Mouse (Mus musculus): ENCODE measurements at regions not wholly inside any gene's neighbourhood (a gene's known extent, or its start where the extent isn't known, plus 50 kb on each side); places are given as distances from the start of the nearest gene placed in this dataset.

GRCm38 (mm10) chr12:117439015-117439605 is 77.2 kb upstream of the Rapgef5 start:
- DNase-seq (ENCODE audit: low spot score) (no peak), ATAC-seq (ENCODE audit: extremely low read depth, insufficient number of reproducible peaks, low FRiP score, poor library complexity, severe bottlenecking) (no peak)
- Histone ChIP-seq H3K4me1 (ENCODE audit: insufficient read depth, low read depth, low read length) (no peaks in the 10 kb centered on the region), H3K4me3 (ENCODE audit: low read depth, low read length) (no peak overlapping the region), H3K9me3 (replicated peaks) (peaks cover 53% of the 10 kb centered on the region), H3K27me3 (ENCODE audit: insufficient read depth, low read length) (no peaks in the 10 kb centered on the region), H3K36me3 (replicated peaks) (no peaks in the 10 kb centered on the region)
- TF ChIP-seq GATA2 (IDR thresholded peaks at IDR 0.05; ENCODE audit: borderline replicate concordance, low read depth, low read length) (no peak), CTCF (IDR thresholded peaks at IDR 0.05; ENCODE audit: low read depth, low read length) (no peak), GATA1 (IDR thresholded peaks at IDR 0.05; ENCODE audit: borderline replicate concordance, low read length) (no peak), TAL1 (conservative IDR thresholded peaks at IDR 0.05; ENCODE audit: low read depth, low read length) (no peak), POLR2AphosphoS5 (IDR thresholded peaks at IDR 0.05; ENCODE audit: insufficient replicate concordance, low read depth, low read length) (no peak)

DNA sequence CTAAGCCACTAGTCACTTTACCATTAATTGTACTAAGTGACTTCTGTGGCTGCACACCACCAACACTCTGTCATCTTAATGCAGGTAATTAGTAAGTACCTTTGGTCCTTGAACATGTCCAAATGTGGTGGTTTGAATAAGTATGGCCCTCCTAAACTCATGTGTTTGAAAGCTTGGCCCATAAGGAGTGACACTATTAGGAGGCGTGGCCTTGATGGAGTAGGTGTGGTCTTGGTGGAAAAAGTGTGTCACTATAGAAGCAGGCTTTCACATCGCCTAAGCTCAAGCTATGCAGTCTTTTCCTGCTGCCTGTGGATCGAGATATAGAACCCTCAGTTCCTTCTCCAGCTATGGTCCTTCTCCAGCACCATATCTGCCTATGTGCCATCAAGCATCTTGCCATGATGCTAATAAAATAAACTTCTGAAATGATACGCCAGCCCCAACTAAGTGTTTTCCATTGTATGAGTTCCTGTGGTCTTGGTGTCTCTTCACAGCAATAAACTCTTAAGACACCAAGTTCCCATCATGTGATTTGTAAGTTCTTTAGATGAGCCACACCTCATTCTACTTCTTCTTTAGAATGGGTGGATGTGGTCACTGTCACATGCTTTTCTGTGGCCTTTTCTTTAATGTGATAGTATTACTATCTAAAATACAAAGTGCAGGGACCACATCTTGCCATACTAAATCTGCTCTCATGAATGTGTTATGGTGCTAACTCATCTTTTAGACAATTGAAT is 71.9 kb upstream of the Rapgef5 start:
- TF ChIP-seq GATA1 (IDR thresholded peaks at IDR 0.05; ENCODE audit: borderline replicate concordance, low read length) (no peak), TAL1 (conservative IDR thresholded peaks at IDR 0.05; ENCODE audit: low read depth, low read length) (no peak), GATA2 (IDR thresholded peaks at IDR 0.05; ENCODE audit: borderline replicate concordance, low read depth, low read length) (no peak), POLR2AphosphoS5 (IDR thresholded peaks at IDR 0.05; ENCODE audit: insufficient replicate concordance, low read depth, low read length) (no peak), CTCF (IDR thresholded peaks at IDR 0.05; ENCODE audit: low read depth, low read length) (no peak)
- Histone ChIP-seq H3K9me3 (replicated peaks) (peaks cover 65% of the 10 kb centered on the region), H3K4me3 (ENCODE audit: low read depth, low read length) (no peak overlapping the region), H3K36me3 (replicated peaks) (no peaks in the 10 kb centered on the region), H3K27me3 (ENCODE audit: insufficient read depth, low read length) (no peaks in the 10 kb centered on the region), H3K4me1 (ENCODE audit: insufficient read depth, low read depth, low read length) (no peaks in the 10 kb centered on the region)
- ATAC-seq (ENCODE audit: extremely low read depth, insufficient number of reproducible peaks, low FRiP score, poor library complexity, severe bottlenecking) (no peak), DNase-seq (ENCODE audit: low spot score) (no peak)

- Histone ChIP-seq H3K4me3 (ENCODE audit: low read depth, low read length) (no peak overlapping the region), H3K9me3 (replicated peaks) (peaks cover 60% of the 10 kb centered on the region), H3K36me3 (replicated peaks) (no peaks in the 10 kb centered on the region), H3K27me3 (ENCODE audit: insufficient read depth, low read length) (no peaks in the 10 kb centered on the region), H3K4me1 (ENCODE audit: insufficient read depth, low read depth, low read length) (no peaks in the 10 kb centered on the region)
- DNase-seq (ENCODE audit: low spot score) = no peak
- TF ChIP-seq POLR2AphosphoS5 (IDR thresholded peaks at IDR 0.05; ENCODE audit: insufficient replicate concordance, low read depth, low read length) = no peak
- no peak for TF ChIP-seq GATA1 (IDR thresholded peaks at IDR 0.05; ENCODE audit: borderline replicate concordance, low read length)
- TF ChIP-seq CTCF (IDR thresholded peaks at IDR 0.05; ENCODE audit: low read depth, low read length) = no peak
- TF ChIP-seq TAL1 (conservative IDR thresholded peaks at IDR 0.05; ENCODE audit: low read depth, low read length) = no peak
- TF ChIP-seq GATA2 (IDR thresholded peaks at IDR 0.05; ENCODE audit: borderline replicate concordance, low read depth, low read length) = no peak
- no peak for ATAC-seq (ENCODE audit: extremely low read depth, insufficient number of reproducible peaks, low FRiP score, poor library complexity, severe bottlenecking)
Measured at GRCm38 (mm10) chr12:117447223-117447622, 69.1 kb upstream of the Rapgef5 start.

GRCm38 (mm10) chr12:117447843-117448728 is 68.2 kb upstream of the Rapgef5 start:
- no peaks in the 10 kb centered on the region for H3K4me1 ChIP-seq (ENCODE audit: insufficient read depth, low read depth, low read length)
- ATAC-seq (ENCODE audit: extremely low read depth, insufficient number of reproducible peaks, low FRiP score, poor library complexity, severe bottlenecking) (no peak), DNase-seq (ENCODE audit: low spot score) (no peak)
- H3K9me3 ChIP-seq (replicated peaks) = peaks cover 64% of the 10 kb centered on the region
- H3K36me3 ChIP-seq (replicated peaks) = no peaks in the 10 kb centered on the region
- TF ChIP-seq TAL1 (conservative IDR thresholded peaks at IDR 0.05; ENCODE audit: low read depth, low read length) = no peak
- no peak for TF ChIP-seq GATA2 (IDR thresholded peaks at IDR 0.05; ENCODE audit: borderline replicate concordance, low read depth, low read length)
- TF ChIP-seq POLR2AphosphoS5 (IDR thresholded peaks at IDR 0.05; ENCODE audit: insufficient replicate concordance, low read depth, low read length) = no peak
- TF ChIP-seq CTCF (IDR thresholded peaks at IDR 0.05; ENCODE audit: low read depth, low read length) = no peak
- TF ChIP-seq GATA1 (IDR thresholded peaks at IDR 0.05; ENCODE audit: borderline replicate concordance, low read length) = no peak
- no peaks in the 10 kb centered on the region for H3K27me3 ChIP-seq (ENCODE audit: insufficient read depth, low read length)
- H3K4me3 ChIP-seq (ENCODE audit: low read depth, low read length) = no peak overlapping the region

- Histone ChIP-seq H3K4me1 (ENCODE audit: insufficient read depth, low read depth, low read length) (no peaks in the 10 kb centered on the region), H3K36me3 (replicated peaks) (no peaks in the 10 kb centered on the region), H3K4me3 (ENCODE audit: low read depth, low read length) (no peak overlapping the region), H3K27me3 (ENCODE audit: insufficient read depth, low read length) (no peaks in the 10 kb centered on the region), H3K9me3 (replicated peaks) (peaks cover 59% of the 10 kb centered on the region)
- ATAC-seq (ENCODE audit: extremely low read depth, insufficient number of reproducible peaks, low FRiP score, poor library complexity, severe bottlenecking) (no peak), DNase-seq (ENCODE audit: low spot score) (no peak)
- TF ChIP-seq CTCF (IDR thresholded peaks at IDR 0.05; ENCODE audit: low read depth, low read length) (no peak), POLR2AphosphoS5 (IDR thresholded peaks at IDR 0.05; ENCODE audit: insufficient replicate concordance, low read depth, low read length) (no peak), GATA2 (IDR thresholded peaks at IDR 0.05; ENCODE audit: borderline replicate concordance, low read depth, low read length) (no peak)
Measured at GRCm38 (mm10) chr12:117449080-117449479, 67.2 kb upstream of the Rapgef5 start.

DNA sequence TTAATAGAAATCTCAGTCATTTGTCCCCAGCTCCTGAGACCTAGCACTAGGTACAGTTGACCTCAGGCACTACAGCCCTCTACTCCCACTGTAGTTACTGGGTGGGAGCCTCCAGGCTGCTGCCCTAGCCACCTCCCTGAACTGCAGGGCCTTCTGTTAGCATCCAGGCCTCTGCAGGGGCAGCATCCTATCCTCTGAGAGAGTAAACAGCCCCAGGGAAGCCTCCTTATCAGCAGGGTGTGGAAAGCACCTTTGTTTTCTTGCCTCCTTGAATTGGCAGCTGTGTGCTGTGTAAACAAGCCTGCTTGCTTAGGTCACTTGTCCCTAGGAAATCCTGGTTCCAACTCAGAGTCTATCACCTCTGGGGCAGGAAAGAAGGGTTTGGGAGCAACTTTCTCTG is 66.2 kb upstream of the Rapgef5 start:
- Histone ChIP-seq H3K4me1 (ENCODE audit: insufficient read depth, low read depth, low read length) (no peaks in the 10 kb centered on the region), H3K36me3 (replicated peaks) (no peaks in the 10 kb centered on the region), H3K9me3 (replicated peaks) (peaks cover 58% of the 10 kb centered on the region), H3K27me3 (ENCODE audit: insufficient read depth, low read length) (no peaks in the 10 kb centered on the region), H3K4me3 (ENCODE audit: low read depth, low read length) (no peak overlapping the region)
- TF ChIP-seq GATA1 (IDR thresholded peaks at IDR 0.05; ENCODE audit: borderline replicate concordance, low read length) = no peak
- TF ChIP-seq CTCF (IDR thresholded peaks at IDR 0.05; ENCODE audit: low read depth, low read length) = no peak
- no peak for TF ChIP-seq GATA2 (IDR thresholded peaks at IDR 0.05; ENCODE audit: borderline replicate concordance, low read depth, low read length)
- no peak for TF ChIP-seq TAL1 (conservative IDR thresholded peaks at IDR 0.05; ENCODE audit: low read depth, low read length)
- TF ChIP-seq POLR2AphosphoS5 (IDR thresholded peaks at IDR 0.05; ENCODE audit: insufficient replicate concordance, low read depth, low read length) = no peak
- ATAC-seq (ENCODE audit: extremely low read depth, insufficient number of reproducible peaks, low FRiP score, poor library complexity, severe bottlenecking) = no peak
- no peak for DNase-seq (ENCODE audit: low spot score)
